Mouse (Mus musculus): ENCODE results near the gene Gm28729.
"Not testable (repeated sequence)": the region's sequence is repeated elsewhere in the genome, so short reads cannot be mapped to it uniquely, and the experiment has no call there.

Gene Gm28729

DNA sequence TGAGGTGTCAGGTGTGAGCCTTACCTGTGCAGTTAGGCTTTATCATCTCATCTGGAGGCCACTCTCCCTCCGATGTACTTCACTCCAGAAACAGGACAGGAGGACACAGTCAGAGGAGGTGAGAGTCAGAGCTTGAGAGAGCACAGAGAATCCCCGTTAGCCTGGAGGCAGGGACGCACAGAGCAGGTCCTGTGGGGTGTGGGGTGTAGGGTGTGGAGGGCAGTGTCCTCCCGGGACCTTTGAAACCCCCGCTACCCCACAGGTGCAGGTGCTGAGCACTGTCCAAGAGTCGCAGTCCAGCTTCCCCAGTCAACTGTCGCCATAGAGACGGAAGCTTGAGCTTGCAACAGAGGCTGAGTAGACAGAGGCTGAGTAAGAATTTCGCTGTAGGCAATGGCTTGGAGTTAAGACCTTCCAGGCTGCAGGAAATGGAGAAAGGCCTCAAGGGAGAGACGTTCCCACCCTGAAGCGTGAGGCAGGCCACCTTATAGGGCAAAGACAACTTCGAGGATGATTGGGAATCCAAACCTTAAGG lies at the start of gene Gm28729:
Gm28729 (minus strand) TSS at position 293 of the 535 bp plus-strand sequence.
- DNase-seq (ENCODE audit: low read depth): peak; percentile 11

DNA sequence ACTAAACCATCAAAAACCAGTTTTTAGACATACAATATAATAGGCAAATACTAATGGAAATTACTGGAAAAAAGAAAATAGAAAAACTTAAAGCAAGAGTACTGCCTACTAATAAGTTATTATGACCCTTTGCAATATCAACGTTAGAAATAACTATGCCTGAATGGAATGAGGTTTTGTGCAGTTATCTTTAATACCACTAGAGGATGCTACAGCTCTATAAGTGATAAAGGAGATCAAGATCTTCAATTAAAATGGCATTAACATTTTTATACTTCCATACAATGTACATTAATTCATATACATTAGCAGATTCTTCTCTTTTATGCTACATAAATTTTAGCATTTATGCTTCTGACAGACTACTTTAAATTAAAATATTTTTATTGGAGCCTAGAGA lies 48.2 kb upstream of the Gm28729 start:
- peak; percentile 72 for DNase-seq (ENCODE audit: low read depth)

DNA sequence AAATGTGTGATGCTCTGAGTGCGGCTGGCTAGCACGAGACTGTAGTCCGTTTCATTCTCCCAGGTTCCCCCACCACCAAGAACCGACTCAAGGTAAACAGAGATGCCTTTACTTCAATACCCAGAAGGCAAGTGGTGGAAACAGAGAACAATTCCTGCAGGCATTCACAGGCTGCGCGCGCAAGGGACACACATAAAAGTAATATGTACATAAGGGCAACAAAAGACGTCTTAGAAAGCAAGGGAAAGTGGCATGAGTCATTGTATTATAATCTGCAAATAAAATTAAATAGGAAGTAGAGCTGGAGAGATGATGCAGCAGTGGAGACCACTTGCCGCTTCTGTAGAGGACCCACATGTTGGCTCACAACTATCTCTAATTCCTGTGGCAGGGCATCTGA lies 47.7 kb upstream of the Gm28729 start:
- DNase-seq (ENCODE audit: low read depth): no peak

DNA sequence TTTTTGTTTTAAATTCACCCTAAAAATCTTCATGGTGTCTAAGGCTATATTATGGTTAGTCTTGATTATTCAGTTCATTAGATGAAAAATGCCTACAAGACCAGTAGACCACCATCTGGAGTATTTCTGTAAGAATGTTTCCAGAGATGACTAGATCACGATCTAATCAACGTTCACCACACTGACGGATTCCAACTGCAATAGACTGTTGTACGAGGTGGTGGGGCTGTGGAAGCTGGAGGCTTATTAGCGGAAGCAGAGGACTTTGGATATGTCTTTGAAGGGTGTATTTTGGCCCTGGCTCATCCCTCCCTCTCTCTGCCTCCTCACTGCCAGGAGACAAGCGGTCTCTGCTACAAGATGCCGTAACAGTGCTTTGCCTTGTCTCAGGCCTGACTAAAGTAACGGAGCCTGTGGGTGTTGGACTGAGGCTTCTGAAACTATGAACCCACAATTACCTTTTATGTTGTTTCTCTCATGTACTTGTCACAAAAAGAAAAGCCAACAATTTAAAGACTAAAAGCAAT lies 41.5 kb upstream of the Gm28729 start:
- DNase-seq (ENCODE audit: low read depth): no peak

DNA sequence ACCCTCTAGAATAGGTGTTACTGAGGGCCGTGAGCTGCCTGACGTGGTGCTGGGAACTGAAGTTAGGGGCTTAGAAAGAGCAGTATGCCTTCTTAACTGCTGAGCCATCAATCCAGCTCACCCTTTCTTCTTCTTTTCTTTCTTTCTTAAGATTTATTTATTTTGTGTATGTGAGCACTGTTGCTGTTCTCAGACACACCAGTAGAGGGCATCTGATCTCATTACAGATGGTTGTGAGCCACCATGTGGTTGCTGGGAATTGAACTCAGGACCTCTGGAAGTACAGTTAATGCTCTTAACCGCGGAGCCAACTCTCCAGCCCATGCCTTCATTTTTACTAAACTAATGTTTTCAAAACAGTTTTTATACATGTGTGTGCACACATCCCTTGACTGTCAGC lies 38.4 kb upstream of the Gm28729 start:
- no peak for DNase-seq (ENCODE audit: low read depth)

DNA sequence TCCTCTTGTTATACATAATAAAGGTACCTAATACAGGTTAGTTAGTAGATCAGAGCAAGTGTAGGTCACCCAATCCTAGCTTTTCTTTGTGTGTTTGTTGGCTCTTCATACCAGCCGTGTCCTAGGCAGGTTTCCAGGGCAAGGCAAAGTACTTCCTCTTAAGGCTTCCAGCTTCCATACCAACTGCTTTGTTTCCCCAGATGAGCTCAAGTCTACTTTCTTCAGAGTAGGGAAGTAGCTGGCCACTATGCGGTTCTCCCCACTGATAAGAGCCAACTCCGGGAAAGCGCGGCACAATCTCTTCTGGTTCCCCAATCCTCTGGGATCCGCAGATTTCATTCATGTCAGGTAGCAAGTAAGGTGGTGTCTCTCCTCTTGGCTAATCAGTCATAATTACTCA lies 34.1 kb upstream of the Gm28729 start:
- DNase-seq (ENCODE audit: low read depth): no peak

DNA sequence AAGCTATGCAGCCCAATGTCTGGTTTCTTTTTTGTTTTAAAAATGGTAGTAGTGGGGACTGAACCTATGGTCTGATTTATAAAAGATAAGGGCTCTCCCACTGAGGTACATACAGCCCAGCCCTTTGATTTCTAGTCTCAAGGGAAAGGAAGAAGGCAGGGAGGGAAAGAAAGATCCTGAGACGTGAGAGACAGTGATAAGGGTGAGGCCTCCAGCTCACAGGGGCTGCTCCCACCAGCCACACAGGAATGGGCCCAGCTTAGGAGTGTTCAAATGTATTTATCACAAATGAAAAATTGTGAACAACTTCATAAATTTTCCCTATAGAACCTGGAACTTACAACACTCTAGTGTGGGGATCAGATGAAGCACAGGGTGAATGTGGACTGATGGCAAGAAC lies 33.5 kb upstream of the Gm28729 start:
- DNase-seq (ENCODE audit: low read depth): no peak

DNA sequence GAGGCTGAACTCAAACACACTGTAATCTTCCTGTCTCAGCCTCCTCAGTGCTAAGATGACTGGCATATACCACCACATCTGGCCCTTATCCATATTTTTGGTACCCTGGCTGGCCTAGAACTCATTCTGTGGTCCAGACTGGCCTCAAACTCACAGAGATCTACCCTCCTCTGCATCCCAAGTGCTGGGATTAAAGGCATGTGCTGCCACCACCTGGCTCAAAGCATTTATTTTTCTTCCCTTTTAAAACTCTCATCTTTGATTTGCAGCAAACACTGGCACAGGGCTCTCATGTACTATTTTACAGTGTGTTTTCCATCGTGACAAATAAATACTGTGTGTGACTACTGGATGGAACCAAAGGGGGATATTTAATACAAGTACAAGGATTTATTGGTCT lies 29.0 kb upstream of the Gm28729 start:
- peak; percentile 35 for DNase-seq (ENCODE audit: low read depth)

DNA sequence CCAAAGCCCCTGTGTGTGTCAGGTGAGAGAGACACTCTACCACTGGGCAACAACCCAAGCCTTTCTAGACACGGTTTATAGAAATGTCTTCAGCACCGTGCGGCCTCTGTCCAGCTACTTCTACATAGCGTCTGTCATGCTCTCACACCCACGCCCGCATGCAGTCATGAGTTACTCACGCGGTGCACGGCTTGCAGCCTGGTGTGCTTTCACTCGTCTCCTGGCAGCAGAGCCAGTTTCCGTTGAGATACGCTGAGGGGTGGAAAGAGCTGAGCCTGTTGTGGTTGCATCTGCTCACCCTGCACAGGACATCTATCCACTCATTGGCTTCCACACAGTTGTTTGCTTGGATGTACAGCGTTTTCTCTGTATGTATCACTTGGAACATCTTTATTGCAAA lies 20.3 kb upstream of the Gm28729 start:
- DNase-seq (ENCODE audit: low read depth): no peak

DNA sequence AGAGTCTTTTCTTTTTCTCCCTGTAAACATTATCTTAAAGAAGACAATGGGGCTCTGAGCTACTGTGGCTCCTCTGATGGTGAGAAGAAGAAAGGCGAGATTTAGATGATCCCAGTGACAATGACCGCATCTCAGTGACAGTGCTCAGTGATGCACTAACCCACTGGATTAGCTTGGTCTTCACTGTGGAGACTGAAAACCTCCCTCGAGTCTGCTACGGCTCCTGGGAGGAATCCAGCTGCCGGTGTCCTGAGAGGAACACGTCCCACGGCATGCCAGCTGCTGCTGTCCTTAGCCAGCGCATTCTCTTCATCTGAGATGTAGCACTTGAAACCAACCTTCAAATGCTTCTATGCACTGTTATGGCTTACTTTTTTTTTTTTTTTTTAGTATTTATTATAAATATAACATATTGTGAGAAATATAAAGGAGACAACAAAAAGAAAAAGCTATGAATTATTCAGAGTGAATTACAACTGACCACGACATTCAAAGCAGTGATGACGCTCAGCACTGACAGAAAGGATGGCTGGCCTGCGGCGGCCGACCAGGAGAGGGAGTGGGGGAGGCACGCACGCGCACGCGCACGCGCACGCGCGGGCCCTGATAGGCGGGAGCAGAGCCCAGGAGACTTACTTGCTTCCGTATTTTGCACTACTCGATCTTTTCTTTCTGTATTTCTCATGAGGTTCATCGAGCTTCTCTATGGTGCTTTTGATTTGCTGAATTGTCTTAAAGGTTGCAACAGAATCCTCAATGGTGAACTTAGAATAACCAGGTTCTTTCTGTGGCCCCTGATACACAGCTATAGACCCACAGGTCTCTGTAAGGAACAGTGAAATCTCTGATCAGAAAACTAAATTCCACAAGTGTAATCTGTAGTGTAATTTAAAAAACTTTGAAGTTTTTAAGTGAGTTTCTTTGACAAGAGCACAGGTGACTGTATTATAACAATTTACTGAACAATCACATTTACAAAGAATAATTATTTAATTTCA lies 18.9 kb upstream of the Gm28729 start:
- no peak for DNase-seq (ENCODE audit: low read depth)

DNA sequence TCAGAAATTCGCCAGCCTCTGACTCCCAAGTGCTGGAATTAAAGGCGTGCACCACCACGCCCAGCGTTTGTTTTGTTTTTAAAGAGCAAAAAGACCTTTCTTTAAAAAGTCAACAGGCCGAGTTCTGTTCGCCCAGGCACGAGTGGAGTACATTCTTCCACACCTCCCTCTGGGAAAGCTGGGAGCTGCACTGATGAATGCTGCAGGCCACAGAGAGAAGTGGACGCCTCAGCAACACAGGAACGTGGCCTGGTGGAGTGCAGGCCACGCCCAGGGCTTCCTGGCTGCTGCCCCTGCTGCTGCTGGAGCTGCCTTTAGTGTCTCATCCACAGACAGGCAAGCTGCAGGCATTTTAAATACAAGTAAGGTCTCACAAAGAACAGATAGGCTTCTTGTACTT lies 13.9 kb upstream of the Gm28729 start:
- DNase-seq (ENCODE audit: low read depth): no peak

DNA sequence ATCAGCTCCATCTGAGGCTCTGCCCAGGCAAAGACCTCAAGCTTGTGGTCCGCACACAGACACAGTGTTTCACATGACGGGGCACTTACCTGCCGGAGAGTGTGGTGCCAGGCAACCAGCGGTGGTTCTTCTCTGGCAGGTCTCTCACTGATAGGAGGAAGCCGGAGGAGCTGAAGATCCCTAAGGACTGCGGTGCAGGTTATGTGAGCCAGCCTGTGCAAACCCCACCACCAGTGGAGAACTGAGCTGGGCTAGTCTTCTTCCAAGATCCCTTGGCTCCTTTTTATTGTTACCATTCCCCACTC lies 12.5 kb upstream of the Gm28729 start:
- DNase-seq (ENCODE audit: low read depth): no peak

DNA sequence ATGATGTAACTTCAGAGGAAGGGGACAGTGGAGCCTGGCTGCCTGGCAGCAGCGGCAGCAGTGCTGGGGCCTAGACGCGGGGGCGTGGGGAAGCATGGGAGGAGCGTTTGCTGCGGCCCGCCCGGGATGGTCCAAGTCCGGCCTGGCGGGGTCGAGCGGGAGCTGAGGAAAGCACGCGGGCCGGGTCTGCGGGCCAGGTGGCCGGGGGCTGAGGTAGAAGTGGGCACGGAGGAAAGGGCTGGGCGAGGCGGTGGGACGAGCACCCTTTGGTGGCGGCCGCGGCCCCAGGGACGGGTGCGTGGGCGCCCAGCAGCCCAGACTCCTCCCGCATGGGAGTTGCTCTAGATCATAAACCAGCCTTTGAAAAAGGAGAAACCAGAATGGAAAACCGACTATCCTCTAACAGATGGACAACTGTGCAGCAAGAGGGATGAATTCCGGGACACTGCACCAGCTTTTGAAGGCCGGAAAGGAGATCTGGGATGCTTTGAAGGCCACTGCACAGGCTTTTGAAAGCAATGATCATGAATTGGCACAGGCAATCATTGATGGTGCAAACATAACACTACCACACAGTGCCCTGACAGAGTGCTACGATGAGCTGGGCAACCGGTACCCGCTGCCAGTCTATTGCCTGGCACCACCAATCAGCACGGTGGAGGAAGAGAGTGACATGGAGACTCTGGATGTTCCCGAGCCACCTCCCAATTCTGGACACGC lies 12.0 kb upstream of the Gm28729 start:
- DNase-seq (ENCODE audit: low read depth): no peak

DNA sequence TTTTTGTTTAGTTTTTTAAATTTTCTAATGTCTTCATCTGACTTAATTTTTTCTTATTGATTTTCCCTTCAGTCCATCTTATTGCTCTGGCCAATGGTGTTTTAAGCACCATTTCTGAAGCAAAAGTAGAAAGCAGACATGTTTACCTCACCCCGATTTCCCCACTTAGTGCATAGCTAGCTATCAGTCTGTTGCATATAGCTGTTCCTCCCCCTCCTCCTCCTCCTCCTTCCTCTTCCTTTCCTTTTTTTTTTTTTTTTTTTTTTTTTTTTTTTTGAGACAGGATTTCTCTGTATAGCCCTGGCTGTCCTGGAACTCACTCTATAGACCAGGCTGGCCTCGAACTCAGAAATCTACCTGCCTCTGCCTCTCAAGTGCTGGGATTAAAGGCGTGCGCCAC lies 11.0 kb upstream of the Gm28729 start:
- DNase-seq (ENCODE audit: low read depth): not testable (repeated sequence)

DNA sequence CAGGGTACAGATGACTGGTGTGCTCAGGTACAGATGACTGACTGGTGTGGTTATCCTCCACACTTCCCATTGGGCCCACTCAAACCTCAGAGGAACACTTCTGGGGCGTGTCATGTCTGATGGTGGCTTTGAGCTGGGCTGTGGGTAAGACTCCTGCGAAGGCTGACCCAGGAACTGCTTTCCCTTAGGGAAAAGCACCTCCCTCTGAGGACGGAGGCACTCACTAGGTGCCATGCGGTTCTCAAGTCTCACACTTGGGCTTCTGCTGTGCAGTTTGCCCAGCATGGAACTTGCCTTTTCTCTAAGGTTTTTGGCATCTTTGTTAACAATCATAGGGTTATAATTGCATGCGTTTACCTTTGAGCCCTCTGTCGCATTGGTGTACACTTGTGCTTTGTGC lies 10.4 kb upstream of the Gm28729 start:
- DNase-seq (ENCODE audit: low read depth): no peak

DNA sequence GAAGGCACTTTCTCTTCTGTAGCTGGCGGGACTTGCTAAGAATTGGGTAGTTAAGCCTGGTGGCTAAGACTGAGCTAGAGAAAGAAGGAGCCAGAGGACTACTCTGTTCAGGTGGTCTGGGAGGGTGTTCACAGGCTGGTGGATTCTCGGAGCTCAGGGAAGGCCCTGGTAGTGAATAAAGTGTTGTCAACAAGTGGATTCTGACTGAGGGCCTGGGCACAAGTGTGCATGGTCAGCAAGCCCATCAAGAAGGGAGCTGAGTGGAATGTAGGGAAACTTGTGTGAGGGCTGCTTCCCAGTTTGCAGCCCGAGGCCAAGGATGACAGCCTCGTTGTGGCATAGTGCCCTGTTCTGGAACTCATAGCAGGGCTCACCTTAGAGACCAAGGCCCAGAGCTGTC lies 9.2 kb upstream of the Gm28729 start:
- DNase-seq (ENCODE audit: low read depth): no peak

DNA sequence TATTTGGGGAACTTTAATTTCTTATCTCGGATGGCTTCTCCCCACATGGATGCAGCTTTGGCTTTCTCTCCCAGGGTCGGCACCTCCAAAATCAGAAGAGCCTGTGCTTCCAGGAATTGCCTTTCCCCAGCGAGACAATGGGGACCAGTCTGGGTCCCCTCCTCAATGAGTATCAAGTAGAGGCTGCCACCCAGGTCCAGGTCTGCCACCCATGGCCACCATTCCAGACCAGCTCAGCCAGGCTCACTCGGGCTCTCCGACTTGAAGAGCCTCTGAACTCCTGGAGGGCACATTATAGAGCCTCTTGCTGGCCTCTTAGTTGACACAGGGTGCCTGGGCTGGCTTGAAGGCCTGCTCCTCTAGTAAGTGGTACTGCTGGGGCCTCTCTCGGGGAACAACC lies 8.4 kb upstream of the Gm28729 start:
- DNase-seq (ENCODE audit: low read depth): no peak

DNA sequence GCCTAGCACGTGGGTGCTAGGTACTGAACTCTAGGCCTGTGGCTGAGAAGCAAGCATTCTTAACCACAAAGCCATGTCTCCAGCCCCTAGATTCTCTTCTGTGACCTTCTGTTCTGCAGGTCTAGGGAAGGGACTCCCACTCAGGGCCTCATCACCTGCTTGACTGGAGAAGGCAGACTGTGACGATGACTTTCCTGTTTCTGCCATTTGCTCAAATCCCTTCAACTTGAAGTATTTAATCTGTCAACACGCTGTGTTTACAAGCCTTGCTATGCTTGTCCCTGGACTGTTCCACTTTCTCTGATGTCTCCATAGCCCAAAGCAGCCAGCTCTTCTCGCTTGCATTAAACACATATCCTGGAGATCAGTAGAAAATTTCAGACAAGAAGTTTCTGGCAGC lies 7.5 kb upstream of the Gm28729 start:
- no peak for DNase-seq (ENCODE audit: low read depth)

DNA sequence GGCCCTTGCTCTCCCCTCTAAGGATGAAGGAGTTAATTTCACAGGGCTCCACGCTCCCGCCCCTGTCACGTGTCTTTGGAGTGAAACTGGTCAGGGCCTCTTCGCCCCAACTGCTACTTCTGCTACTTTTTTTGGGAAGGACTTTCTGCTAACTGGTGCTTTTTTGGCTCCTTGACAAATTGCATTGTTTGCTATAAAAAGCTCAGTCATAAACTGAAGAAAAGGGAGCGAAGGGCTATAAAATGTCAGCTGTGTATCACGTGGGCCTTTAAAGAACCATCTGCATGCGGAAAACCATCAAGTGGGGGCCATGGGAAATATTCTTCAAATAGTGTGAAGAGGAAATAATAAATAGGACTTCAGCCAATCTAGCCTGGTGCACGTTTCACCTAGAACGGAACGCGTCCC lies 5.6 kb upstream of the Gm28729 start:
- DNase-seq (ENCODE audit: low read depth): no peak

DNA sequence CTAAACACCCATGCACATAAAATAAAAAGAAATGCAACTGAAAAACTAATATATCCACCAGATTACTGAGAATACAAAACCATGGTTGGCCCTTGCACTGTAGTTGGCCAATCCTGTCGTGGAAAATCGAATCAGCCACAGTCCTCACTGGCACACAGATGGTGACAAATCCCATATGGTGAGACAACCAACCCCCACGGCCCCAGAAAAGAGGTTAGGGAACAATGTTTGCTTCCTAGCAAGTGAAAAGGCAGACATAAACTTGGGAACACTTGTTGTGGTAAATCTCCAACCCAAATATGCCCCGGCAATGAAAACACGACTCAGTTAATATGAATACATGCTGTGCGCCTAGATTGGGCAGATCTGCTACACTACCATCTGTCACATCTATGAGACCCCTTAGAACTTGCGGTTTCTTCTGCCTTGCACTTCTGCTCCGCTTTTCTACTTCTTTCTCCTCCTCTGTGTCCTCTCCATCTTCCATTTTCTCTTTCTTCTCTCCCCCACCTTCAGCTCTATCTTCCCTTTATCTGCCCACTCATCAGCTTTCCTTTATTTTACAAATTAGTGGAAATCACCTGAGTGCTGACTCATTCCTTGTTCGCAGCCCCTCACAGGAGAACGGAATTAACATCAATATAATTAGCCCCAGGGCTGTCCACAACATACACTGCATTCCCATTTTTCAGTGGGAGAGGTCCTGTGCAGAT lies 5.1 kb upstream of the Gm28729 start:
- DNase-seq (ENCODE audit: low read depth): no peak

DNA sequence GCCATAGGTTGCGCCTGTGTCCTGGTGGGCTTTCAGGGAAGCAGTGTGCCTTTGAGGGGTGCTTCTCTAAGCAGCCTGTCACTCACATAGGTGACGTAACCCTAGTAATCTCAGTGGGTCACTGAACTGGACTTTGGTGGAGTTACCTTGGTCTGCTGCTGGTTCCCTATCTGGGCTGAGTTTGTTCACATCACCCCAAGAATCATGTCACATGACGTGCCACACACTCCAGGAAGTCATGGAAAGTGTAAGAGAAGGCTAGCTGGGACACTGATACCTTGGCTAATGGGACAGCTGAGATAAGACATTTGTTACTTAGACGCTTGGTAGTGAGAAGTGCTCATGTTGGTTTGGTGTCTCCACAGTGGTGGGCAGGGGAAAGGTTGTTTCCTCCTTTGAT lies 947 bp upstream of the Gm28729 start:
- peak; percentile 6 for DNase-seq (ENCODE audit: low read depth)

DNA sequence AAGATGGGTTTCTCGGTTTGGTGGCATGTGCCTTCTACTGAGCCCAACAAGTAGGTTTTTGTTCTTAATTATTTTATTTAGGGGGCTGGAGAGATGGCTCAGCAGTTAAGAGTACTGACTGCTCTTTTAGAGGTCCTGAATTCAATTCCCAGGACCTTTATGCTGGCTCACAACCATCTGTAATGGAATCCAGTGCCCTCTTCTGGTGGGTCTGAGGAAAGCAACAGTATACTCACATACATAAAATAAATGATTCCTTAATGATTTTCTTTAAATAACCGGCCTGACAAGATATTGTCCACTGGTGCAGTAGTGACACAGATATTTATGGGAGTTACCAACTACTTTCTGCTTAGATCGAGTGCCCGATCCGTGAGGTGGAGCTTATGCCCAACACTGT lies 1.9 kb downstream of the Gm28729 start:
- DNase-seq (ENCODE audit: low read depth): peak; percentile 23

Measured in 416B (cell line).